Mouse (Mus musculus): ENCODE data around the gene Gnb2.

Gene Gnb2

DNA sequence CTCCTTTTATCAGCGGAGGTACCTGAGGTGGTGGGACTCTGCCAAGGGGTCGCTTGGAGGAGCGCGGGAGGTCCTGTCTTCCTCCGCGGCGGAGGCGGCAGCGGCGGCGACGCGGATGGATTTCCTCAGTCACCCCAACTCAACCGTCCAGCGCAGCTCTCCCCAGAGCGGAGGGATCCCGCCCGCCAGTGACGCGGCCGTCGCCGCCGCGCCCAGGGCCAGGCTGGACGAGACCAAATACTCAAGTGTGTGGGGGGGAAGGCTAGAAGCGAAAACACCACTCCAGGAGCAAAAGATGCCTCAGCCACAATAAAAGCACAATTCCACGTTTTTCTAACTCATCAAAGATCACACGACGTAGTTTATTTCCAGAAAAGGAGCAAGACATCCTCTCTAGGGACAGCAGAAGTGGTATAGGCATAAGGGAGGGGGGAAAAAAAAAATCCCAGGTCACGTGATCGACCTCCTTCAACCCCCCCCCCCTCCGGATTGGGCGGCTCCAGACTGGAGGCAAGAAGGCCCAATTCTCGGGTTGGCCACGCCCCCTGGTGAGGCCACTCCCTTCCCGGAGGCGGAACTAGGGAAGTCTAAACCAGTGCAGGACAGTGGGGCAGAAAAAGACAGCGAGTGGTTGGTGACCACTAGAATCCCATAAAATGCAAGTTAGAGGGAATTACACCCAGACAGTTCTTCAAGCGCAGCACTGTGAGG is at the start of gene Gnb2, which contains the start of gene Epo:
Gene Gnb2, minus strand, starts transcription at position 394 of the 711 bp plus-strand sequence.
Gene Epo, minus strand, starts transcription at position 126 of the 711 bp plus-strand sequence.
- peak; percentile 99 for DNase-seq

DNA sequence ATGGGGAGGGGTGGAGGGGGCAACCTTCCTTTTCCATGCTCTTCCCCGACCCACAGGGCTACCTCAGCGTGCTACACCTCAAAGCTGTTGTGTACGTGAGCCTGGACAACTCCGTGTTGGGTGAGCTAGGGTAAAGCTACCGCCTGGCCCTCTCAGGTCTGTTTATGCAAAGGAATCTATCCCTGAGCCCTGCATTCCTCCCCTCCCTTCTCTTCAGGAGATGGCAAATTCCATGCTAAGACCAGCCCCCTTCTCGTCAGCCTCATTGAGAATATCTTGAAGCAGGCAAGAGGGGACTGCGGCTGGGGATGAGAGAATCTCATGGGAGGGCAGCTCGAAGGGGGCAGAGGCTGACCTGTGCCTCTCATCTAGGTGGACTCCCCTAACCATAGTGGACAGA is 49.4 kb upstream of the Gnb2 start:
- DNase-seq = peak in 1 of 2 experiments; percentile 16

DNA sequence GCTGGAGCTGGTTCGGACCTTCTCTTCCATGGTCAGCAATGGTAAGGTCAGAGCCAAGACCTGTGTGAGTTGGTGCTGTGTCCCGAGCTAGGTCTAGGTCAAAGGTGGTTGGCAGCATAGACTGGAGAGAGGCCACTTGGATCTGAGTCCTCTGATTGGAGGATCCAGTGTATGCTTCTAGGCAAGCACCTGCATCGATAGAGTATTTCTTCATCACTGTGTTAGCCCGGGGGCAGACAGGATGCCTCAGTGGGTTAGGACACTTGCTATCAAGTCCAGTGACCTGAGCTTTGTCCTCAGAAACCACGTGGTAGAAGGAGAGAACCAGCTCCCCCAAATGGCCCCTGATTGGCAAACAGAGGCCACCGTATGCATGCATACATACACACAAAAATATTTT is 46.9 kb upstream of the Gnb2 start:
- DNase-seq = no peak

DNA sequence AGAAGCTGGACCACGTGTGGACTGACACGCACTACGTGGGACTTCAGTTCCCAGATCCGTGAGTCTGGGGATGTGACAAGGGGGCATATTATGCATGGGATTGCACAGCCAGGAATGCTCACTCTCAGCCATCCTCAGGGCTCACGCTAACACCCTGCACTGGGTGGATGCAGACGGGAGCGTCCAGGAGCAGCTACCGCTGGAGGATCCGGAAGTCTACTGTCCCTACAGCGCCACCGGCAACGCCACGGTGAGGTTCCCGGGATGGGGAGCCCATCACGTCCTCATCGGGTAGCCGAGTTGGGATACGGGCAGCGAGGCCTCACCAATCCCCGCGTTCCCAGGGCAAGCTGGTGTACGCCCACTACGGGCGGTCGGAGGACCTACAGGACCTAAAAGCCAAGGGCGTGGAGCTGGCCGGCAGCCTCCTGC is 41.2 kb upstream of the Gnb2 start:
- DNase-seq = peak; percentile 49

DNA sequence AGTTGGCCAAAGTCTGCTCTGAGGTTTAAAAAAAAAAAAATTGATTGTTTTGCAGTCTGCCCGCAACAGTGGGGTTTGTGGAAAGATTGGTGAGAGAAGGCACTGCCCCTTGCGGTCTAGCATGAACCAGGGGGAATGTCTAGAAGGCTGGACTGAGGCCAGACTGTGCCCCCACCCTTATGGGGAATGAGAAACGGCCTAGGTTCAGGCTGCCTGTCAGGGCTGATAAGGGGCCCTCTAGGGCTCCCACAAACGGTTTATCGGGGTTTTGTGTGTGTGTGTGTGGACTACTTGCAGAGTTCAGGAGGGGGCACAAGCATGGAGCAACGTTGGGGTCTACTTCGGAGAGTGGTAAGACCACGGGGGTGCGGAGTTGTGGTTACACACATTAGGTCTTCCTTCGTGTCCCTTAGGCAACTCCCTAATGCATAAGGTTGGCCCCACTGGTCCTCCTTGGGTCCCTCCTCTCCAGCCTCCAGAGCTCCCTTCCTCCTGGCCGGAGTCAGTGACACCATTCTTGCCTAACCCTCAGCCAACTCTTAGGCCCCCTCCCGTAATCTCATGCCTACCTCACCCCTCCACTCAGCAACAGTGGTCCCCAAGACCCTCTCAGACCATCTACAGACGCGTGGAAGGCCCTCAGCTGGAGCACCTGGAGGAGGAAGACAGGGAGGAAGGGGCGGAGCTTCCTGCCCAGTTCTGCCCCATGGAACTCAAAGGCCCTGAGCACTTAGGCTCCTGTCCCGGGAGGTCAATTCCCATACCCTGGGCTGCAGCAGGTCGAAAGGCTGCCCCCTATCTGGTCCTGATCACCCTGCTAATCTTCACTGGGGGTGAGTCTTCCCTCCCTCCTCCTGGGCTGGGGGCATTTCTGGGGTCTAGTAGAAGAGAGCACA is 37.6 kb upstream of the Gnb2 start:
- DNase-seq = no peak

DNA sequence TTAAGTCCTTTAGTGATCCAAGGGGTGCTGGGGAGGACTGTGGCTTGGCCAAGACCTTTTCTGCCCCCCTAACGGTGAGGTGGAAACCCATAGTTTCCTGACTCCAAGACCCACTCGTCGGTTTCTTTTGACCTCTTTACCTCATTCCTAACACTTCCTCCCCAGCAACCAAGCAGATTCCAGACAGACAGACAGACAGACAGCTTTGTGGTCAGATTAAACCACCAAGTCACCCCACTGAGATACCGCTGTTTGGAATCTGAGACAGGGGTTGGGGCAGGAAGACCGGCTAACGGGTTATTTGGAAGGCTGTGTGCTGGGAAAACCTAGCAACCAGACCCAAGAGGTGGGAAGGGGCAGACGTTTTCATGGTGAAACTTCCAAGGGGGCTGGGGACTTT is 36.9 kb upstream of the Gnb2 start:
- DNase-seq = no peak

DNA sequence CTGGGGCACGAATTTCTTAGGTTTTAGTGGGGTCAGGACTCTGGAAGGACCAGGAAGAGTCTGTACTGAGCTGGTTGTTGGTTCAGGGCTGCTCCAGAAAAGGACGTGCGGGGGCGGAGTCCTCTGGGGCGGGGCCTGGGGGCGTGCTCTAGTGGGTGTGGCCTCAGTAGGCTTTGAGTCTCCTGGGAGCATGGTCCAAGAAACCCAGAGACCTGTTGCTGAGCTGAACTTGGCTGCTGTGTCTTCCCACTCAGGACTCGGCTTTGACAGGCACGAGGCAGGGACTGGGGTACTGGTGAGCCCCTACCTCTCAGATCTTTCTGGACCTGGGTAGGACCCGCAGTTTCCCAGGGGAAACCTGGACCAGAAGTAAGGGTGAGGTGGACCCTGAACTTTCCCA is 36.4 kb upstream of the Gnb2 start, which contains the start of gene Tfr2:
Gene Tfr2, plus strand, starts transcription at position 176 of the 400 bp plus-strand sequence.
- peak; percentile 61 to 73 for DNase-seq

DNA sequence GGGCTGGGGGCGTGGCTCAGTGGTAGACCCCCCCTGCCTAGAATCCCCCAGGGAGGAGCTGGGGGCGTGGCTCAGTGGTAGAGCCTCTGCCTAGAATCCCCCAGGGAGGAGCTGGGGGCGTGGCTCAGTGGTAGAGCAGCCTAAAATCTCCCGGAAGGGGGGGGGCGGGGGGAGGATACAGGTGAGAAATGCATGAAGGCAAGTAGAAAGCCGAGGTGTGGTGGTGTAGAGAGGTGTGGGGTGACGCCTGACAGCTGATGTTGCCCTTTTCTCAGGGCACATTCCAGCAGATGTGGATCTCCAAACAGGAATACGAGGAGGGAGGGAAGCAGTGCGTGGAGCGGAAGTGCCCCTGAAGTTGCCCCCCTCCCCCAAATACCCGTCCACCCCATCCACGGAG is 35.7 kb upstream of the Gnb2 start:
- DNase-seq = no peak

DNA sequence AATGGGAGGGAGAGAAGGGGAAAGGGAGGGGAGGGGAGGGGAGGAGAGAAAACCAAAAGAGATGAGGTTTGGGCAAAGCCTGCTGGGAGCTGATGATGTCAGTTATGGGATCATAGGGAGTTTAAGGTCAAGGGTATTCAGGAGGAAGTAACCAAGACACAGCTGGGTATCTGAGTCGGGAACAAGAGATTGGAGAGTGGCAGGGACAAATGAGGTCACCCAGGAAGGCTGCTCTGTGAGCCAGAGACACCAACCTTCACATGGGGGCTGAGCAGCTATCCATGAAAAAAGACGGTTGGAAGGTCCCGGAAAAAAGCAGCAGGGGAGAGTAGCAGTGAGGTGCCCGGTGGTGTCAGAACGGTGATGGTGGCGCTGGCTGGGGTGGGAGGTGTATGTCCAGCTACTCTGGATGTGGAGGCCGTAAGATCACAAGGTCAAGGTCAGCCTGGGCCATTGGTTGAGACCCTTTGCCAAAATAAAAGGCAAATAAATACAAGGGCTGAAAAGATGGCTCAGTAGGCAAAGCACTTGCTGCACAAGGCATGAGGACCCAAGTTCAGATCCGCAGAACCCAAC is 35.0 kb upstream of the Gnb2 start:
- no peak for DNase-seq

DNA sequence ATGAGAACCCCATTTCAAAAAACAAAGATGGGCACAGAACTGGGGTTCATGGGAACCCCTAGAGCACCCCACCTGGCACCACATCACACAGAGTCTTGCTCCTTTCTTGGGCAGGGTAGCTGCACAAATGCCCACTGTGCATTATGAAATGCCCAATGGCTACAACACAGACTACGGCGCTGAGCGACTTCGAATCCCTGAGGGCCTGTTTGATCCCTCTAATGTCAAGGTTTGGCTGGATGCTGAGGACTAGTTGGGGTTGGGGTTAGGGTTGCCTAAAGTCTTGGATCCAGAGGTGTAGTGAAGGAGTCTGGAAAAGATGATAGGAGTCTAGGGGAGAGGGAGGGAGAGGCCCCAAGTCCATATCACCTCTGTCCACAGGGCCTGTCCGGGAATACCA is 33.1 kb upstream of the Gnb2 start:
- no peak for DNase-seq

DNA sequence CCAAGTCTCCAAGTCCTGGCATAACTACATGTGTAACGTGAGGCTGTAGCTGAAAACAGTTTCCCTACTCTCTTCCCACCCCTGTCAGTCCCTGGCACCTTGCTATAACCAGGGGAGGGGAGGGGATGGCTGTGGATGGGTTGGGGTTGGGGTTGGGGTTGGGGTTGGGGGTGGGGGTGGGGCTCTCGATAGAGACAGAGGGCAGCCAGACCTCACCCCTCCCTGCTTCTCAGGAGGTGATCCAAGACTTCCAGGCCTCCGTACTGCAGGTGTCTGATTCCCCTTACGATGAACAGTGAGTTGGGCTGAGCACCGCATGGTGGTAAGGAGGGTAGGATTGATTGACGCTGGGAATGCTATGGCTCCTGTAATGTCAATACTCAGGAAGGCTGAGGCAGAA is 32.4 kb upstream of the Gnb2 start:
- DNase-seq = no peak

DNA sequence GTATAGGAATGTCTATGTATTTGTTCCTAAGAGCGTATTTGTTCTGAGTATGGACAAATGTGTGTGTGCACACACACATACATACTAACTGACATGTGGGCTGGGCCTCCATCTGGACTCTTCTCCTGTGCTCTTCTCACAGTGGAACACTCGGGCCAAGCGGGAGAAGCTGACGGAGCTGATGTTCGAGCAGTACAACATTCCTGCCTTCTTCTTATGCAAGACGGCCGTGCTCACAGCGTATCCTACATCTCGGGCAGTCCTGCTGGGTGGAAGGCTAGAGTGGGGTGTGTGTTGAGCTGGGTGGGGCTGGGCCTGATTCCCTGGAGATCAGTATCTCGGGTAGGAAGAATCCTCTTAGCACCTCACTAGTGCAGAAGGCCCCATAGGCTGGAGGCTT is 29.7 kb upstream of the Gnb2 start:
- no peak for DNase-seq

DNA sequence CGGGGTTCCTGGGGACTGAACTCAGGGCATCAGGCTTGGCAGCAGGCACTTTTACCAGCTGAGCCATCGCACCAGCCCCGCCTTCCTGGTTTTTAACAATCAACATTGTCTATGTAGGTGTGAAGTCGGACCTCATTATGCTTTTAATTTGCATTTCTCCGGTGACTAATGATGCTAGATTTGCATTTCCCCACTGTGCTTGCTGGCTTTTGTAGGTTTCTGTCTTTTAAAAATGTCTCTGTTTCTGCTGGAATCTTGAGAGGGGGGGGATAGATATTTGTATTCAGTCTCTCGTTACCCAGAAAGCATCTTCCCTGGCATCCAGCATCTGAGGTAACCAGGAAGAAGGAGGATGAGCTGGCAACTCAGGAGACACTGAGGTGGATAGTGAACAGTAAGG is 28.2 kb upstream of the Gnb2 start:
- DNase-seq = no peak

DNA sequence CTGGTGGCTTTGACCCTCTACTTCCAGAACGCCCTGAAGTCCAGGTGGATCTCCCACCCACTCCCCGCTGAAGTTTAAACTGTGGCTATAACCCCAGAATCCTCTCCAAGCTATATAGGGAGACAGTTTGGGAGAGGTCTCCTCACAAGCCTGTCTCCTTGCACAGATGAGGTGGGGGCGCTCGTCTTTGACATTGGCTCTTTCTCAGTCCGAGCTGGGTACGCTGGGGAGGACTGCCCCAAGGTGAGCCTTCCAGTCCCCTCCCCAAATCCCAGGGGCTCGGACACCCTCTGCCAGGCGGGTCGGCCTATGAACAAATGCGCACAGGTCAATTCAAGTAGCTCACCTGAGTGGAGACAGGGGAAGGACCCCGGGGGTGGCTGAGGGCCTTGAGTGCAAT is 20.6 kb upstream of the Gnb2 start:
- DNase-seq = no peak

DNA sequence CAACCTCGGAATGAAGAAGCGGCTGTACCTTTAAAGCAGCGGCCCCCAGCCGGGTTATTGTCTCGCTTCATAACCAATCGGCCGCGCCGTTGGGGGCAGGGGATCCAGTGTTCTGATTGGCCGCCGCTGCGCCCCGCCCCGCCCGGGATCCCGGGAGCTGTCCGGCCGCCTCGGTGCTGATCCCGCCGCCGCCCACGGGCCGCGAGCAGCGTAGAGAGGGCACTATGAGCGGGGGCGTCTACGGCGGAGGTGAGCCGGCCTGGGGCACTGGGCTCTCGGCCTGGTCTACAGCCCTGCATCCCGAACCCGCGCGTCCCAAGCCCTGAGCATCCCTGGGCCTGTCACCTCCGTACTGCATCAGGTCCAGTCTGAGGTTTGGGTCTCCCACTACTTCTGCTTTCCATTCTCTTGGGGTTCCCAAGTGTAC is 20.1 kb upstream of the Gnb2 start, which contains the start of gene Actl6b:
Gene Actl6b, plus strand, starts transcription at position 107 of the 427 bp plus-strand sequence.
- peak; percentile 76 to 78 for DNase-seq

DNA sequence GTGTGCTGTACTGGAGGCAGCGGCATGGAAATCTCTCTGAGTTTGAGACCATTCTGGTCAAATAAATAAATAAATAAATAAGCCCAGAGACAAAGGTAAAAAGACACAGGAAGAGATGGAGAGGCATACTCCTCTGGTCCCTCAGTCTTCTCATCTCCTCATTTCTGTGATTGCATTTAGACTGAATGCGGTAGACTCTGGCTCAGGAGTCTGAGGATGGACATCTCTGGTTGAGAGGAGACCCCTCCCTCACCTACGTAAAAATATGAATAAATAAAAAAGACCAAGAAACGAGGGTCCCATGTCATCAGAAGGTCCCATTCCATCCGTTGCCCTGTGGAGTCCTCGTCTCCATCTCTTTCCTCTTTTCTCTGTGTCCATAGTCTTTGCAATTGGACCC is 19.7 kb upstream of the Gnb2 start:
- no peak for DNase-seq

DNA sequence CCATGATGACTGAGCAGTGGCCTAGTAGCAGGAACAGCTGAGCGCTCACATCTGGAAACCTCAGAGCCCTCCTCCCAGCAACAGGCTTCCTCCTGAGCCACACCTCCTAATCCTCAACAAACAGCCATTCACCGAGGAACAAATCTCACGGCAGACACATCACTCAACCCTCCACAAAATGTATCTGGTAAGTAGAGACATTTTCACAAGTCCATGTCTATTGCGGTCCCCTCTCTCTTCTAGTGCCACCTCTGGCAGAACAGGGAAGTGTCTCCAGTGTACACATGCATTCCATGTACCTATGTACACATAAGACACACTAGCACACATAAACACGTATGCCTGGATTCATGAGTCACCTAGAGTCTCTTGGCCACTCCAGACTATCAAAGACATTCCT is 17.8 kb upstream of the Gnb2 start:
- DNase-seq = peak in 1 of 2 experiments; percentile 24

DNA sequence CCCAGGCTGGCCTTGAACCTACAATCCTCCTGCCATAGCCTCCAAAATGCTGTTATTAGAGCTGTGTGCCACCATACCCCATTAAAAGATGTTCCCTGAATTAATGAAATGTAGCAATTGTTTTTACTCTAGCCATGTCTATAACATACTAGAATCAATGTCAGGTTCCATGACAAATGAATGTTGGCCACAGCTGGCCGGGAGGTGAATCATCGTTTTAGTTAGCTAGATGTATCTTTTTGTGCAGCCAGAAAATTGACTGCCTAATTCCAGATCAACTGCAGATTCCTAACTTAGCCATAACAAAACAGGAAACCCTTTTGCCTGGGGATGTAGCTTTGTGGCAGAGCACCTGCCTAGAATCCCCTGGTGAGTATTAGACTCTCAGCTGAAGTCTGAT is 16.5 kb upstream of the Gnb2 start:
- no peak for DNase-seq

DNA sequence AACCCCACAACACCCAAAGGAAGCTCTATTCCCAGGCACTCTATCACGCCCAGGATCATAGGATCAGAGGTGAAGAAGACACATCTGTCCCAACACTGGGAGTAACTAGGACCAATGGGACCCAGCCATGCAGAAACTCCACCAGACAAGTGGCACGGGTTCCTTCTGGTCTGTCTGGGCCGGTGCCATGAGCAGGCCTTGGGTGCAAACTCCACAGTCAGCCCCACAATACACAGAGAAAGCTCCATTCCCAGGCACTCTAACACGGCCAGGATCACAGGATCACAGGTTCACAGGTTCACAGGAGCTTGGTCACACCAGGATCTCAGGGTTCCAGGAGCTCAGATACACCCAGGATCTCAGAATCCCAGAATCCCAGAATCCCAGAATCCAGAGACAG is 12.3 kb upstream of the Gnb2 start:
- DNase-seq = no peak

DNA sequence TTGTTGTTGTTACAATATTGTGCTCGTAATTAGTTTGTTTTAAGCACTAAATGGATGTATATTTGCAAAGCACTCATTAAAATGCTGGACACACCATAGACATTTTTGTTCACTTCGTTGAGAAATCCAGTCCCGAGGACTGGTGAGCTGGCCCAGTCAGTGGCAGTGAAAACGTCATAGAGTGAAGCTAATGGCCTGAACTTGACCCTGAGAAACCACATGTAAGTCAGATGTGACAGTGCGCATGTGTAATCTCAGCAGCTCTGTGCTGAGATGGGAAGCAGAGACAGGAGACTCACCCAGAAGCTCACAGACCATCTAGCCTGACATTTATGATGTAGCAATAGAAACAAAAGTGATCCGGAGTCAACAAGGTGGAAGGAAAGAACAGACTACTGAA is 11.6 kb upstream of the Gnb2 start:
- no peak for DNase-seq

DNA sequence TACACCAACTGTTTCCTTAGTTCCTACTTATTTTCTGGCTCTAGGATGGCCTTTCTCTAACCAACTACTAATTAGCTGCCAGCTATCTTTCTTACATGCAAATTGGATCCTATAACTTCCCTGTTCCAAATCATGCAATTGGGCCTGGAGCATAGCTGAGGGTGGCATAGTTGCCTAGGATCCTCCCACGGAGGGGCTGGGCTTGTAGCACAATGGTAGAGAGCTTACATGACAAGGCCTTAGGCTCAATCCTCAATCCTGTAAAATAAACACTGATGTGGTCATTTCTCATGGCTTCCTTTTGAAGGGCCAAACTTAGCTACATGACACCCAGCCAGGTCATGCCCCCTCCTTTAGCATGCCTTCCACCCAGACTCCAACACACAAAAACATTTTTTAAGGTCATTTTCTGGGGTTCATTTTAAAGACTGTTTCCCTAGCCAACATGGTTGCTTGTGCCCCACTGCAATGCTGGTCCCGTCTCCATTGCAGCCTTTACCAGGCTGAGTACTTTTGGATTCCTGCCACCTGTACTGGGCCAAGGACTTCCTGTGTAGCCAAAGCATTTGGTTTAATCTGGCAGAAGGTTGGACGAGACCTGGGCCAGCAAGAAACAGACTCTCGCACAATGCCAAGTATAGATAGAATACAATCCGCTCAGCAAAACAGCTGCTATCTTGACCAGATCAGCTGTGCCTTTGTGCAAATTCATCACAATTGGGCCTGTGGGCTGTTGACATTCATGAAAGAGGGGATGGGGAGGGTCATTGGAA is 8.6 kb upstream of the Gnb2 start:
- no peak for DNase-seq

DNA sequence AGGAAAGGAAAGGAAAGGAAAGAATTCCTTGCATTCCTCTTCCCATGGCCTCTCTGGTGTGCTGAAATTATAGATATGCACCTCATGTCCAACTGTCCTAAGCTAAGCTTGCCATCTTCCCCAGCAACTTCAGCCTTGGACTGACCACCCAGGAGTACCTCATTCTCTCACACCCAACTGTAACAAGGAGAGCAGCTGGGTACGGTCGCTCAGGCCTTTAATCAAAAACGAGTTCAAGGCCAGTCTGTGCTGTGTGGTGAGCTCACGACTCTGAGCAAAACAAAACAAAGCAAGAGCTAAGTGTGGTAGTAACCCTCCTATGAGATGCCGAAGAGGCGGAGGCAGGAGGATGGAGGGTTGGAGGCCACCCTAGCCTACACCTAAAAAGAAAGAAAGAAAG is 7.7 kb upstream of the Gnb2 start:
- no peak for DNase-seq

DNA sequence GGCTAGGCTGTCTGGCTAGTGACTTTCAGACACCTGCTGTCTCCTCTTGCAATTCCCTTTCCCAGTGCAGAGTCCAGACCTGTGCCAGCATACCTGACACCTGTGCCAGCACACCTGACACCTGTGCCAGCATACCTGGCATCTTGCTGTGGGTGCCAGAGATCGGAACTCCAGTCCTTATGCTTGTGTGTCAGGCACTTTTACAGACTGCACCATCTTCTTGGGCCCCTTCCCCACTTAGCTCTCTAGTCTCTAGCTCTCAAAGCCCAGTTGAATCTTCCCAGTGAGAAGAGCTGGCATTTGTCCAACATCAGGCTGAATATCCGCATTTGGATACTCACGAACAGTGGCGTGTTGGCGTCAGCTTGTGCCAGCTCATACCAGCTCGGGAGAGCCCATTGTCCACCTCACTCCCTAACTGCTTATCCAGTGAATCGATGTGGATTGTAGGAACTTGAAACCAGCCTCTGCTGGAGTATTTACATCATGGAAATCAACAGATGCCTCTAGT is 6.0 kb upstream of the Gnb2 start:
- DNase-seq = no peak

Data from lung, postnatal 4 days (tissue).